Mouse (Mus musculus) lung, embryonic 16.5 days (tissue): ENCODE data around the gene Ubxn11. TPM values are rescaled to one million over a fixed set of nuclear protein-coding genes. Genes with fewer than 3 reads are reported as not detected.
A peak's percentile ranks its signal among the peaks of the same experiment; 100 is the strongest.

ENCODE experiments used
- ATAC-seq: fragments of 200-750 bp; cut with Nextera tagmentation; 2 replicates; pipeline ENCODE4 v1.8.0; 2017; ENCODE audit warnings: low read depth, mild to moderate bottlenecking, moderate library complexity
- H3K27ac ChIP-seq: fragments of 300-500 bp; sonication (generic); 2 replicates; pipeline ENCODE4 v1.5.1; 2014; ENCODE audit warnings: mild to moderate bottlenecking, control low read depth, low read length
- H3K27me3 ChIP-seq: fragments of 300-500 bp; sonication (generic); 2 replicates; pipeline ENCODE4 v1.6.1; 2014; ENCODE audit warnings: low read depth, low read length, mixed read lengths; ENCODE audit not compliant: control insufficient read depth, insufficient read depth
- H3K36me3 ChIP-seq: fragments of 300-500 bp; sonication (generic); 2 replicates; pipeline ENCODE4 v1.6.1; 2014; ENCODE audit warnings: low read length; ENCODE audit not compliant: control insufficient read depth, insufficient read depth
- H3K4me1 ChIP-seq: fragments of 300-500 bp; sonication (generic); replicated peaks from 2 replicates; pipeline ENCODE4 v1.6.1; 2014; ENCODE audit warnings: low read length, mixed read lengths; ENCODE audit not compliant: control insufficient read depth, insufficient read depth
- H3K4me2 ChIP-seq: fragments of 300-500 bp; sonication (generic); 2 replicates; pipeline ENCODE4 v1.6.1; 2014; ENCODE audit warnings: low read depth, low read length, control low read depth
- H3K4me3 ChIP-seq: fragments of 300-500 bp; sonication (generic); 2 replicates; pipeline ENCODE4 v1.5.1; 2014; ENCODE audit warnings: mild to moderate bottlenecking, low read length, control low read depth
- H3K9ac ChIP-seq: fragments of 300-500 bp; sonication (generic); 2 replicates; pipeline ENCODE4 v1.6.1; 2014; ENCODE audit warnings: low read length, control low read depth
- H3K9me3 ChIP-seq: fragments of 300-500 bp; sonication (generic); 2 replicates; pipeline ENCODE4 v1.6.1; 2016; ENCODE audit warnings: low read length; ENCODE audit not compliant: control insufficient read depth
- WGBS: fragments of 180-500 bp; shearing (Covaris S2); extraction: QIAGEN DNeasy Blood & Tissue Kit; methylation state at CpG from one replicate; pipeline ENCODE4 v1.1.7; 2014; 5-methylcytosine and 5-hydroxymethylcytosine counted together
- polyA plus RNA-seq: library from polyadenylated mRNA; unstranded; fragments of >200 nt; fragmentation: Nextera tagmentation; extraction: Ambion mirVana; gene quantifications from 2 replicates; pipeline ENCODE4 v1.2.1, GENCODE M21; 2015

Gene Ubxn11
- polyA plus RNA-seq, 1 experiment from 2014 or later, result 14.9 TPM

DNA sequence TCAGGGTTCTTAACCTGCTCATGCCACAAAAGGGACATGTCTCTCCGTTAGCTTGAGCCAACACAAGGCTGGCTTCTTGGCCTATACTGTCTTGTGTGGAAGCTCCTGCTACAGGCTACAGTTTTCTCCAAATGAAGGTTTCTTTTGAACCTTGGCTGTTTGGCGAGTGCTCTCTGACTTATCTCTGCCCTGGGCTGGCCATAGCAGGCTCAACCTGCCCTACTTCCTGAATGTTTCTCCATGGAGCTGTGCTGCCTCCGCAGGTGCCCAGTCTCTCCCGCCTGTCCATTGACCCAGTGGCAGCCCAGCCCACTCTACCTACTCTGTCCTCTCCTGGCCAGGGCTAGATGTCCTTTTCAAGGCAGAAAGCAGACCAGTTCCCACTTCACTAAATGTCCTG, 18.5 kb downstream of the Ubxn11 start:
- Histone ChIP-seq H3K4me2 (no peak overlapping the region), H3K4me1 (no peaks in the 10 kb centered on the region), H3K27ac (no peak overlapping the region), H3K9ac (no peak overlapping the region), H3K4me3 (no peak overlapping the region), H3K36me3 (no peaks in the 10 kb centered on the region), H3K9me3 (no peaks in the 10 kb centered on the region), H3K27me3 (no peaks in the 10 kb centered on the region)
- 76% methylated on average over 4 of the region's 4 CpGs for WGBS
- ATAC-seq, result no peak

DNA sequence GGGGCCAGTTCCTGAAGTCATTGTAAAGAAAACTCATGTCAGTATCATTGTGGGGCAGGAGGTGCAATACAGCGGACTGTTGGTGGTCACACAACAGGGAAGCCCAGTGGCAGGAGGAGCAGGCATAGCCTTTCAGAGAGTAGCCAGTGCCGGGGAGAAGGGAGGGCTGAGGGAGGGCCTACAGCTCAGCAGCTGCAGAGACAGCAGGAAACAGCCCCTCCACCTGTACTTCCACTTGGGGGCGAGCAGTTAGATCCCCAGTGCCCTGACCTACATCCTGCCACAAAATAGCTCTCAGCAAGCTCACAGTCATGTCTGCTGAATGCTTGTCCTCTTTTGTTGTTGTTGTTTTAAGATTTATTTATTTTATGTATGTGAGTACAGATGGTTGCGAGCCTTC, 19.2 kb downstream of the Ubxn11 start:
- Histone ChIP-seq H3K9ac (no peak overlapping the region), H3K4me3 (no peak overlapping the region), H3K4me2 (no peak overlapping the region), H3K9me3 (no peaks in the 10 kb centered on the region), H3K4me1 (peaks cover under 1% of the 10 kb centered on the region; the same call in 1 of the 2 replicates), H3K36me3 (no peaks in the 10 kb centered on the region), H3K27ac (no peak overlapping the region), H3K27me3 (no peaks in the 10 kb centered on the region)
- 38% methylated on average over 4 of the region's 4 CpGs for WGBS
- ATAC-seq, result no peak

DNA sequence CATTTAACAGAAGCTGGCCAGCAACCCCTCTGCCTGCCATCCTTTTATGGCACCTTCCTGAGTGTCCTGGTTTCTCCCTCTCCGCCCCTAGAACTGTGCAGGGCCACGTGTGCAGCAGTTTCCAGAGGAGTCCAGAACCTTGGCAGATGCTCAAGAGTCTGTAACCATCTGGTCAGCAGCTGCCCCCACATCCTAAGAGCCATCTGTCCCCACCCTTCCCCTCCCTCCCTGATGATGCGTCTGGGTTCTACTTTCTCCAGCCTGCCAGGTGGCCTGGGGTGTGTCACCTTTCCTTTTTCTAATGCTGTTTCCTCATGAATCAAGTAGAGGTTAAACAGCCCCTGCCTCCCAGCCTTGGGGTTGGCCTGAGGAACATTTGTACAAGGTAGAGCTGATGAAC, 19.9 kb downstream of the Ubxn11 start:
- Histone ChIP-seq H3K9ac (no peak overlapping the region), H3K27ac (no peak overlapping the region), H3K4me1 (peaks cover 4% of the 10 kb centered on the region; the same call in 1 of the 2 replicates), H3K9me3 (no peaks in the 10 kb centered on the region), H3K36me3 (no peaks in the 10 kb centered on the region), H3K4me3 (no peak overlapping the region), H3K27me3 (no peaks in the 10 kb centered on the region), H3K4me2 (no peak overlapping the region)
- ATAC-seq, result no peak
- WGBS, result 40% methylated on average over 3 of the region's 3 CpGs

DNA sequence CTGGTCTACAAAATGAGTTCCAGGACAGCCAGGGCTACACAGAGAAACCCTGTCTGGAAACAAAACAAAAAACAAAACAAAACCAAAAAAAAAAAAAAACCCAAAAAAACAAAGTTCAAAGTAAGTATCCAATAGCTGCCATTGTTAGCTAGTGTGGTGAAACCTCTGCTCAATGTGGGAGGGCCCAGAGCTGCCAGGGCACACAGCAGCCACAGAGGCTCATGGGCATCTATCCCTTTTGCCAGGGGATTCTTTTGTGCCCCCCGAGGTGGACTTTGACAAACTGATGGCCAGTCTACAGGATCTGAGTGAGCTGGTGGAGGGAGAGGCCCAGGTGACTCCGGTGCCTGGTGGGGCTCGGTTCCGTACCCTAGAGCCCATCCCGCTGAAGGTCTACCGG, 20.8 kb downstream of the Ubxn11 start:
- Histone ChIP-seq H3K27me3 (no peaks in the 10 kb centered on the region), H3K9ac (no peak overlapping the region), H3K4me3 (no peak overlapping the region), H3K4me1 (peaks cover 8% of the 10 kb centered on the region; the same call in 1 of the 2 replicates), H3K36me3 (no peaks in the 10 kb centered on the region), H3K27ac (no peak overlapping the region), H3K9me3 (no peaks in the 10 kb centered on the region), H3K4me2 (no peak overlapping the region)
- 93% methylated on average over 6 of the region's 6 CpGs for WGBS
- no peak for ATAC-seq

DNA sequence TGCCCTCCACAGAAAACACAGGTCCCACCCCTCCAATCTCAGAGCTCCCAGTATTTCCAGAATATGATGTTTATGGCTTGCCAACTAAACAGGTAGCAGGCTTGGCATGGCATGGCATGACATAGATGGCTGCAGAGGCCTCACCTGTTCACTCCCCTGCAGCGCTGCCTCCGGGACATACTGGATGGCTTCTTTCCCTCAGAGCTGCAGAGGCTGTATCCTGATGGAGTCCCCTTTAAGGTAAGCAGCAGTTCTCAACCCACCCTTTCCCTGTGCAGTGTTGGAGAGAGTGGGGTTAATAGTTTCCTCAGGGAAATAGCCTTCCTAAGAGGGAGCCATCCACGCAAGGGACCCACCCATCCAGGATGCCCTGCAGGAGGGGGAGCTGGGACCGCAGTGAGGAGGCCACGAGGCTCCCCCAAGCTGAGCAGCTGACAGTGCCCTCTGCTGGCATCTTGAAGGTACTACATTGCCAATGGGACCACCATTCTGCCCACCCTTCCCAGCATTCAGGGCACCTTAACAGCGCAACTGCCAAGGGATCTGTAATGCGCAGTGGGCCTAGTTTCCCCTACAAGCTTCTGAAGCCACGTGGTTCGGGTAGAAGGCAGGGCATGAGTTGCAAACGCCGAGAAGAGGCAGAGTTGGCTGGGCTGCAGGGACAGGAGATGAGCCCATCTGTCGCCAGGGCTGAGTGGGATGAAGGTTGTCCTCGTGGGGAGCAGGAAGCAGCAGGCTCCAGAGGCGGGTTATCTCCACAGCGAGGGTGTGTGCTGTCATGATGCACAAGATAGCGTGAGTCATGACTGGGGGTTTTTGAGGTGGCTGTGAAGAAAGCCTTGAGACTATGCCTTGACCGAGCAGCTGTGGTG, 21.5 kb downstream of the Ubxn11 start:
- H3K4me3 ChIP-seq, result no peak overlapping the region
- no peak overlapping the region for H3K27ac ChIP-seq
- no peak overlapping the region for H3K9ac ChIP-seq
- no peaks in the 10 kb centered on the region for H3K9me3 ChIP-seq
- WGBS, result 20% methylated on average over 17 of the region's 17 CpGs
- H3K4me1 ChIP-seq, result peaks cover 8% of the 10 kb centered on the region; the same call in 1 of the 2 replicates
- no peak overlapping the region for H3K4me2 ChIP-seq
- no peaks in the 10 kb centered on the region for H3K27me3 ChIP-seq
- no peak for ATAC-seq
- no peaks in the 10 kb centered on the region for H3K36me3 ChIP-seq

DNA sequence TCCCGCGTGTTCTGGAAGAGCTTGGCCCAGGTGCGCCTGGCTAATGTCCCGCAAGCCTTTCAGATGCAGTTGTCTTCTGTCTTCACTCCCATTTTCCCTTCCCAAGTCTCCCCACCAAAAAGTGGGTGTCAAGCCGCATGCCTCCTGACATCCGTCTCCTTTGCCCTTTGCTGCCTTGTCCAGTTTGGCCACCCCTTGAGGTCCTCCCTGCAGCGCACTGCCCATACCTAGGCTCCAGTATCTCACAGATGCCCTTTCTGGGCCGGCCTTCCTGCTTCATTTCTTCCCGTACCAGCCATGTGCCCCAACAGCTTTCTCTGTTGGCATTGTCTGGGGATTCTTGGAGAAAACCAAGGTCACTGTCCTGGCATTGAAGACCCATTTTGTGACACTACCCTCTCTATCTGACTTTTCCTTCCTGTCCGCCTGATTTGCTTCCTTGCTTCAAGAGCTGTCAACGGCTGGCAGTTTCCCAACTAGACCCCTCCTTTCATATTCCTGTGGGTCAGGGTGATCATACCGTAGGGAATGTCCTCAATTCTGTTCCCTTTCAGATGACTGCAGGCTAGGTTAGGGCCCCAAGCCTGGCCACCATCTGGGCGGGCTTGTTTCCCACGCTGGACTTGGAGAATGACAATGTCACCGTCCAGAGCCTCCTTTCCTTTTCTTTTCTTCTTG, 23.2 kb downstream of the Ubxn11 start:
- no peaks in the 10 kb centered on the region for H3K9me3 ChIP-seq
- no peak overlapping the region for H3K4me3 ChIP-seq
- H3K27ac ChIP-seq, result no peak overlapping the region
- H3K4me2 ChIP-seq, result no peak overlapping the region
- H3K36me3 ChIP-seq, result no peaks in the 10 kb centered on the region
- H3K9ac ChIP-seq, result no peak overlapping the region
- peaks cover 16% of the 10 kb centered on the region for H3K4me1 ChIP-seq
- ATAC-seq, result no peak
- no peaks in the 10 kb centered on the region for H3K27me3 ChIP-seq
- WGBS, result 87% methylated on average over 15 of the region's 15 CpGs

DNA sequence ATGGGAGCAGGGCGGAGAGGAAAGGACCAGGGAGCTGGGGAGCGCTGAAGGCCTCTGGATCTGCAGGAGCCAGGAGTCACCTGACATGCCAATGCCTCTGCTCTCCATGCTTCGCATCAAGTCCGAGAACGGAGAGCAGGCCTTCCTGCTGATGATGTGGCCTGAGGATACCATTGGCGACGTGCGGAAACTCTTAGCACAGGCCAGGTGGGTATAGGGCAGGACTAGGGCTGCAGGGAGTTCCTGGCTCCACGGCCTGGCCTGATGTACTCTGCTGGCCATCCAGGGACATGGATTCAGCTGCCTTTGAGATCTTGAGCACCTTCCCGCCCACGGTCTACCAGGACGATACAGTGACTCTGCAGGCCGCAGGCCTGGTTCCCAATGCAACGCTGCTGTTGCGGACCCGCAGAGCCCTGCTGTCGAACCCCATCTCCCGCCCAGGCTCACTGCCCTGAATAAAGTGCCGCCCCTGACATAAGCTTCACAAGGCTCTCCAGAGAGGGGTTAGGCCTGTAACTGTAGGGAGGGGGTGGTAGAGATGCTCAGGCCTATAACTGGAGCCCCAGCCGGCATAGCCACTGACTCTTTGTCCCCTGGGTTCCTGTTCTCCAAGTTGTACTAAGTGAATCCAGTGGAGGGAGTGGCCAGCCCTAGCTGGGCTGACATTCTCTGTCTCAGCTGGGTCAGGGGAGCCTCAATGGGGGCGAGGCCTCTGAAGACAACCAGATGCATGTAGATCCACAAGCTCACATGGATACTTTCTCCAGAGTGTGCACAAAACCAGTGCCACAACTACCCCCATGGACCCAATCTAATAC, 24.1 kb downstream of the Ubxn11 start:
- no peak for ATAC-seq
- 86% methylated on average over 21 of the region's 21 CpGs for WGBS
- Histone ChIP-seq H3K9me3 (no peaks in the 10 kb centered on the region), H3K27ac (no peak overlapping the region), H3K36me3 (peaks cover 5% of the 10 kb centered on the region; the same call in 1 of the 2 replicates), H3K4me2 (no peak overlapping the region), H3K4me1 (peaks cover 16% of the 10 kb centered on the region), H3K9ac (no peak overlapping the region), H3K27me3 (no peaks in the 10 kb centered on the region), H3K4me3 (no peak overlapping the region)

DNA sequence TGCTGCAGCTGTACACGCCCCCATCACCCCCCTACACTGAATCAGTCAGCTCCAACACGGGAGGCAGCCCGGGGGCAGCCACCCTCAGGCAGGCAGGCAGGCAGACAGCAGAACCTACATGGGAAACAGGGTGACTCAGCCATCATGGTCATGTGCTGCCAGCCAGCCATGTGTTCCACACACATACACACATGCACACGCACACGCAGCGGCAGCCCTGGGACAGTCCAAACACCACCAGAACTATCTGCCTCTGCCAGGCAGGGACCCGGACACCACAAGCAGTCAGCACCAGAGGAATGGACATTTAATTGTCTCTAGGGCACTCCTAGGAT, 24.7 kb downstream of the Ubxn11 start:
- H3K36me3 ChIP-seq, result peaks cover 5% of the 10 kb centered on the region; the same call in 1 of the 2 replicates
- no peak overlapping the region; the same call in 1 of the 2 replicates for H3K9ac ChIP-seq
- ATAC-seq, result no peak
- H3K4me1 ChIP-seq, result peaks cover 16% of the 10 kb centered on the region
- no peak overlapping the region for H3K4me2 ChIP-seq
- no peaks in the 10 kb centered on the region for H3K9me3 ChIP-seq
- H3K4me3 ChIP-seq, result no peak overlapping the region
- 80% methylated on average over 7 of the region's 7 CpGs for WGBS
- H3K27ac ChIP-seq, result no peak overlapping the region
- no peaks in the 10 kb centered on the region for H3K27me3 ChIP-seq

DNA sequence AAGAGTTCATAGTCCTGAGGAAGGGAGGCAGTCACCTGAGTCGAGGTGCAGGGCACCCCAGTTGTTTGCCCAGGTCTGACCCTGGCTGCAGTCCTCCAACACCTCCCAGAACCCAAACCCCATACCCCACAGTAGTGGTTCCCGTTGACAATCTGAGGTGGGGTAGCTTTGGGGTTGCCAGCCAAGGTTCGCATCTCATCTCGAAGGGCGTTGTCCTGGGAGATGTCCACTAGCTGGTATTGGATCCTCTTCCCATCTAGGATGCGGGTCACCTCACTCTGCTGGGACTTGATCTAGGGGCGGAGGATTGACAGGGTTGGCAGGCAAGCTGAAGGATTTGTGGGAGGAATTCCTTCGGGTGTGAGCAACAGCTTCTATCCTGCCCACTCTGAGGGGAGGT, 25.4 kb downstream of the Ubxn11 start:
- H3K9me3 ChIP-seq, result no peaks in the 10 kb centered on the region
- peak overlapping the region; percentile 84 for H3K4me3 ChIP-seq
- peak overlapping the region; percentile 90 for H3K9ac ChIP-seq
- H3K4me2 ChIP-seq, result peak overlapping the region; percentile 83
- H3K27ac ChIP-seq, result no peak overlapping the region; the same call in 1 of the 2 replicates
- H3K4me1 ChIP-seq, result peaks cover 16% of the 10 kb centered on the region
- no peaks in the 10 kb centered on the region for H3K27me3 ChIP-seq
- WGBS, result 46% methylated on average over 8 of the region's 8 CpGs
- H3K36me3 ChIP-seq, result peaks cover 5% of the 10 kb centered on the region; the same call in 1 of the 2 replicates
- no peak for ATAC-seq
